Mouse (Mus musculus): ENCODE data around the gene Syt10.

- TF ChIP-seq CTCF (IDR thresholded peaks at IDR 0.05; ENCODE audit: low read depth) (no peak), EP300 (IDR thresholded peaks at IDR 0.05; ENCODE audit: low read depth) (no peak)
These were observed 42.1 kb upstream of the Syt10 start for GRCm38 (mm10) chr15:89883799-89884198.

Data from heart, postnatal 0 days (tissue).